Mouse (Mus musculus) layer of hippocampus, adult 9-11 months (tissue): ENCODE measurements around the gene Gm5767.

Experiments
- DNase-seq: peaks from one replicate; pipeline ENCODE4 v3.0.0; 2022

The Gm5767 gene

GRCm38 (mm10) chr16:8680470-8680869 lies at the start of gene Gm5767:
Gm5767 (plus strand) TSS chr16:8680770.
- DNase-seq = no peak

- no peak for DNase-seq
Measured at GRCm38 (mm10) chr16:8631428-8631827, 49.1 kb upstream of the Gm5767 start.

GRCm38 (mm10) chr16:8636867-8637216 lies 43.7 kb upstream of the Gm5767 start:
- DNase-seq = no peak

GRCm38 (mm10) chr16:8637217-8638051 lies 43.1 kb upstream of the Gm5767 start, which contains the start of the genes Pmm2 and Tmem186:
Pmm2 (plus strand) TSS chr16:8637674.
Tmem186 (minus strand) TSS chr16:8637712.
- DNase-seq = peak; percentile 91

- DNase-seq = no peak
Measured at GRCm38 (mm10) chr16:8638131-8638530, 42.4 kb upstream of the Gm5767 start.

GRCm38 (mm10) chr16:8639466-8640191 lies 40.9 kb upstream of the Gm5767 start:
- no peak for DNase-seq

- peak; percentile 48 for DNase-seq
Measured at GRCm38 (mm10) chr16:8643855-8644254, 36.7 kb upstream of the Gm5767 start.

- peak; percentile 56 for DNase-seq
Measured at GRCm38 (mm10) chr16:8645546-8645945, 35.0 kb upstream of the Gm5767 start.

- DNase-seq = no peak
Measured at GRCm38 (mm10) chr16:8650007-8650406, 30.6 kb upstream of the Gm5767 start.

GRCm38 (mm10) chr16:8655108-8655507 lies 25.5 kb upstream of the Gm5767 start:
- no peak for DNase-seq

GRCm38 (mm10) chr16:8655599-8655998 lies 25.0 kb upstream of the Gm5767 start:
- no peak for DNase-seq

GRCm38 (mm10) chr16:8656256-8656655 lies 24.3 kb upstream of the Gm5767 start:
- no peak for DNase-seq

GRCm38 (mm10) chr16:8658349-8658748 lies 22.2 kb upstream of the Gm5767 start:
- DNase-seq = no peak

GRCm38 (mm10) chr16:8658764-8659163 lies 21.8 kb upstream of the Gm5767 start:
- no peak for DNase-seq

- DNase-seq = no peak
Measured at GRCm38 (mm10) chr16:8663022-8663421, 17.5 kb upstream of the Gm5767 start.

GRCm38 (mm10) chr16:8663606-8664539 lies 16.7 kb upstream of the Gm5767 start:
- DNase-seq = peak; percentile 52

- DNase-seq = no peak
Measured at GRCm38 (mm10) chr16:8665367-8665766, 15.2 kb upstream of the Gm5767 start.

- DNase-seq = no peak
Measured at GRCm38 (mm10) chr16:8666452-8666851, 14.1 kb upstream of the Gm5767 start.

GRCm38 (mm10) chr16:8667261-8667660 lies 13.3 kb upstream of the Gm5767 start:
- DNase-seq = no peak

- no peak for DNase-seq
Measured at GRCm38 (mm10) chr16:8667814-8668213, 12.8 kb upstream of the Gm5767 start.

- no peak for DNase-seq
Measured at GRCm38 (mm10) chr16:8668386-8668785, 12.2 kb upstream of the Gm5767 start.

GRCm38 (mm10) chr16:8669432-8669831 lies 11.1 kb upstream of the Gm5767 start:
- DNase-seq = no peak
